Mouse (Mus musculus): ENCODE measurements around the gene Capn1. TPM values are rescaled to one million over a fixed set of nuclear protein-coding genes. Genes with fewer than 3 reads are reported as not detected.

Gene Capn1
- polyA plus RNA-seq, 1 experiment from 2014 or later, result 70.4 TPM

GRCm38 (mm10) chr19:5975676-5976075 is 40.0 kb downstream of the Capn1 start:
- ATAC-seq (no peak), DNase-seq (ENCODE audit: low read depth, low spot score) (no peak)
- peaks cover 12% of the 10 kb centered on the region for H3K27me3 ChIP-seq
- TF ChIP-seq CTCF (IDR thresholded peaks at IDR 0.05), result no peak
- CTCF ChIA-PET, result interaction anchor here (0.9 to 1.0 kb wide), 2 partner anchors 23 to 42 kb away, joined by 4 to 5 read pairs; no protein-coding TSS in a partner anchor
- in situ Hi-C loops (cut with MboI; ENCODE audit: low pct_unique_long_range_greater_than_20kb), result no loop called here
- POLR2A ChIA-PET, result interaction anchor here (1.1 kb wide), 1 partner anchor 16 kb away, joined by 3 read pairs; no protein-coding TSS in a partner anchor

GRCm38 (mm10) chr19:5975112-5975511 is 40.6 kb downstream of the Capn1 start:
- DNase-seq (ENCODE audit: low read depth, low spot score), result no peak
- peaks cover 12% of the 10 kb centered on the region for H3K27me3 ChIP-seq
- TF ChIP-seq CTCF (IDR thresholded peaks at IDR 0.05), result no peak
- POLR2A ChIA-PET, result interaction anchor here (1.1 kb wide), 1 partner anchor 17 kb away, joined by 3 read pairs; no protein-coding TSS in a partner anchor
- ATAC-seq, result no peak
- in situ Hi-C loops (cut with MboI; ENCODE audit: low pct_unique_long_range_greater_than_20kb), result no loop called here
- CTCF ChIA-PET, result interaction anchor here (0.9 kb wide), 1 partner anchor 43 kb away, joined by 5 read pairs; no protein-coding TSS in a partner anchor

- ATAC-seq, result no peak
- no peak for DNase-seq (ENCODE audit: low read depth, low spot score)
- H3K27me3 ChIP-seq, result peaks cover 8% of the 10 kb centered on the region
- POLR2A ChIA-PET, result no interaction called here
- in situ Hi-C loops (cut with MboI; ENCODE audit: low pct_unique_long_range_greater_than_20kb), result loop anchor here (10.0 kb wide), 1 partner anchor 367 kb away; the partner anchor contains the start of gene Men1
- TF ChIP-seq CTCF (IDR thresholded peaks at IDR 0.05), result no peak
- CTCF ChIA-PET, result interaction anchor here (5.0 to 6.0 kb wide), 2 partner anchors 48 to 52 kb away, joined by 34 to 46 read pairs; partner anchors contain the start of gene Capn1
Observed at GRCm38 (mm10) chr19:5967664-5968063, 48.0 kb downstream of the Capn1 start.

- no peak for ATAC-seq
- ChIA-PET POLR2A (no interaction called here), CTCF (interaction anchor here (3.2 to 6.0 kb wide), 3 partner anchors 49 to 78 kb away, joined by 13 to 46 read pairs (median 34); partner anchors contain the start of genes Capn1 and Syvn1)
- TF ChIP-seq CTCF (IDR thresholded peaks at IDR 0.05), result no peak
- H3K27me3 ChIP-seq, result peaks cover 4% of the 10 kb centered on the region
- no peak for DNase-seq (ENCODE audit: low read depth, low spot score)
- in situ Hi-C loops (cut with MboI; ENCODE audit: low pct_unique_long_range_greater_than_20kb), result loop anchor here (10.0 kb wide), 1 partner anchor 368 kb away; the partner anchor contains the start of gene Men1
Observed at GRCm38 (mm10) chr19:5966786-5967185, 48.9 kb downstream of the Capn1 start.

- TF ChIP-seq CTCF (IDR thresholded peaks at IDR 0.05), result no peak
- in situ Hi-C loops (cut with MboI; ENCODE audit: low pct_unique_long_range_greater_than_20kb), result loop anchor here (10.0 kb wide), 1 partner anchor 369 kb away; the partner anchor contains the start of gene Men1
Observed at GRCm38 (mm10) chr19:5965910-5966309, 49.8 kb downstream of the Capn1 start.

GRCm38 (mm10) chr19:5965280-5965679 is 50.4 kb downstream of the Capn1 start:
- peak; percentile 63 for ATAC-seq
- DNase-seq (ENCODE audit: low read depth, low spot score), result no peak
- H3K27me3 ChIP-seq, result no peaks in the 10 kb centered on the region
- in situ Hi-C loops (cut with MboI; ENCODE audit: low pct_unique_long_range_greater_than_20kb), result loop anchor here (10.0 kb wide), 1 partner anchor 370 kb away; the partner anchor contains the start of gene Men1
- ChIA-PET POLR2A (interaction anchor here (0.6 to 2.5 kb wide), 3 partner anchors 26 to 175 kb away, joined by 3 to 12 read pairs (median 4); partner anchors contain the start of gene Capn1), CTCF (interaction anchor here (0.8 to 6.0 kb wide), 7 partner anchors 35 to 163 kb away, joined by 3 to 46 read pairs (median 12); partner anchors contain the start of genes Capn1, Cdc42ep2, Snx15 and Syvn1)
- peak; percentile 97 for TF ChIP-seq CTCF (IDR thresholded peaks at IDR 0.05)

More at GRCm38 (mm10) chr19:5965910-5966309, 49.8 kb downstream of the Capn1 start:
- DNase-seq (ENCODE audit: low read depth, low spot score) (no peak), ATAC-seq (no peak)
- ChIA-PET POLR2A (interaction anchor here (0.6 kb wide), 1 partner anchor 41 kb away, joined by 5 read pairs; no protein-coding TSS in a partner anchor), CTCF (interaction anchor here (0.8 to 6.0 kb wide), 6 partner anchors 34 to 162 kb away, joined by 3 to 46 read pairs (median 12); partner anchors contain the start of genes Capn1, Cdc42ep2, Snx15 and Syvn1)
- H3K27me3 ChIP-seq, result no peaks in the 10 kb centered on the region

GRCm38 (mm10) chr19:5964804-5965203 is 50.9 kb downstream of the Capn1 start:
- CTCF ChIA-PET, result interaction anchor here (1.1 to 6.0 kb wide), 7 partner anchors 32 to 80 kb away, joined by 3 to 46 read pairs (median 12); partner anchors contain the start of genes Capn1, Cdc42ep2 and Syvn1
- H3K27me3 ChIP-seq, result no peaks in the 10 kb centered on the region
- ATAC-seq (no peak), DNase-seq (ENCODE audit: low read depth, low spot score) (no peak)
- in situ Hi-C loops (cut with MboI; ENCODE audit: low pct_unique_long_range_greater_than_20kb), result loop anchor here (5.0 to 10.0 kb wide), 4 partner anchors 43 to 370 kb away; partner anchors contain the start of genes Capn1, Cdc42ep2, Men1 and Snx15
- TF ChIP-seq CTCF (IDR thresholded peaks at IDR 0.05), result no peak
- POLR2A ChIA-PET, result interaction anchor here (0.6 to 2.5 kb wide), 4 partner anchors 27 to 174 kb away, joined by 3 to 12 read pairs (median 4); partner anchors contain the start of genes Capn1 and Syvn1

GRCm38 (mm10) chr19:5963883-5964562 is 51.7 kb downstream of the Capn1 start, which contains the start of gene Pola2:
TSS of gene Pola2 (minus strand) at chr19:5964202.
- H3K27me3 ChIP-seq, result no peaks in the 10 kb centered on the region
- in situ Hi-C loops (cut with MboI; ENCODE audit: low pct_unique_long_range_greater_than_20kb), result loop anchor here (5.0 to 10.0 kb wide), 4 partner anchors 42 to 371 kb away; partner anchors contain the start of genes Capn1, Cdc42ep2, Men1 and Snx15
- DNase-seq (ENCODE audit: low read depth, low spot score) (no peak), ATAC-seq (no peak)
- CTCF ChIA-PET, result interaction anchor here (1.1 to 6.0 kb wide), 8 partner anchors 31 to 163 kb away, joined by 3 to 46 read pairs (median 8); partner anchors contain the start of genes Capn1, Cdc42ep2 and Syvn1
- POLR2A ChIA-PET, result interaction anchor here (0.6 to 2.5 kb wide), 8 partner anchors 8 to 167 kb away, joined by 3 to 12 read pairs (median 4); partner anchors contain the start of genes Capn1 and Syvn1
- no peak for TF ChIP-seq CTCF (IDR thresholded peaks at IDR 0.05)

GRCm38 (mm10) chr19:5962651-5963050 is 53.0 kb downstream of the Capn1 start:
- ATAC-seq (no peak), DNase-seq (ENCODE audit: low read depth, low spot score) (no peak)
- TF ChIP-seq CTCF (IDR thresholded peaks at IDR 0.05), result peak; percentile 64
- in situ Hi-C loops (cut with MboI; ENCODE audit: low pct_unique_long_range_greater_than_20kb), result loop anchor here (5.0 to 10.0 kb wide), 4 partner anchors 40 to 372 kb away; partner anchors contain the start of genes Capn1, Cdc42ep2, Men1 and Snx15
- CTCF ChIA-PET, result interaction anchor here (1.3 to 6.0 kb wide), 2 partner anchors 57 to 165 kb away, joined by 4 to 46 read pairs; no protein-coding TSS in a partner anchor
- POLR2A ChIA-PET, result no interaction called here
- H3K27me3 ChIP-seq, result no peaks in the 10 kb centered on the region

All from Patski (cell line).